ENCODE assay signal across 7 mouse cellular contexts in genomic region chr11:76529352-76530141, GRCm38 (mm10).
A peak's percentile ranks its signal among the peaks of the same experiment; 100 is the strongest.
DNase-seq lines count a peak whose midpoint lies in the region; ATAC-seq lines count a peak whose summit lies in the region.

No protein-coding gene starts in this region.

- peaks cover 8% of the 10 kb centered on the region for H3K4me1 ChIP-seq in intestine, embryonic 16.5 days (ENCODE audit: control insufficient read depth, insufficient read depth, low read length)

- no peak overlapping the region for H3K27ac ChIP-seq in intestine, embryonic 16.5 days (ENCODE audit: low read length)

- peak; percentile 62; the same call in 1 of the 2 replicates for ATAC-seq in intestine, embryonic 16.5 days
- no peak for ATAC-seq in megakaryocyte progenitor cell, adult 5-6 weeks (replicated peaks; ENCODE audit: poor library complexity)

- H3K9ac ChIP-seq in intestine, embryonic 16.5 days (ENCODE audit: low read depth, low read length) = no peak overlapping the region

- no peak overlapping the region for H3K4me2 ChIP-seq in intestine, embryonic 16.5 days (ENCODE audit: low read depth, low read length)

- H3K27me3 ChIP-seq in intestine, embryonic 16.5 days (replicated peaks; ENCODE audit: control insufficient read depth, insufficient read depth, low read length) = no peaks in the 10 kb centered on the region

- no peaks in the 10 kb centered on the region for H3K36me3 ChIP-seq in intestine, embryonic 16.5 days (ENCODE audit: control insufficient read depth, insufficient read depth, low read length)

- no peak overlapping the region for H3K4me3 ChIP-seq in intestine, embryonic 16.5 days (ENCODE audit: low read length)

- 47% methylated on average over 6 of the region's 6 CpGs for WGBS in intestine, embryonic 16.5 days

- DNase-seq in layer of hippocampus, adult 18-20 months (ENCODE audit: low spot score in 2 of 2) = peak; percentile 61 to 71
- no peak for DNase-seq in layer of hippocampus, postnatal 25 days (ENCODE audit: extremely low spot score in 1 of 2, low spot score in 1 of 2)
- DNase-seq in MN1 (ENCODE audit: low spot score) = peak; percentile 73
- peak; percentile 79 for DNase-seq in adrenal gland, postnatal 10 days
- no peak for DNase-seq in T-cell, adult 2 months (ENCODE audit: low spot score)

- no peaks in the 10 kb centered on the region for H3K9me3 ChIP-seq in intestine, embryonic 16.5 days (ENCODE audit: control insufficient read depth, low read length)

Comparison
In these comparisons a context has a peak if more than half of its experiments do, and no peak if none do; other contexts are left out.
1. DNase-seq: peak in layer of hippocampus, adult 18-20 months (2 of 2), MN1 (single experiment) and adrenal gland, postnatal 10 days (single experiment); none in layer of hippocampus, postnatal 25 days (0 of 2) and T-cell, adult 2 months (single experiment).